Mouse (Mus musculus) gastrocnemius, postnatal 4 days (tissue): ENCODE data around the gene Pbrm1. TPM values are rescaled to one million over a fixed set of nuclear protein-coding genes. Genes with fewer than 3 reads are reported as not detected.

Experiments used
- DNase-seq, 2 experiments: peaks; one replicate each; pipeline ENCODE4 v3.0.0; 2021 to 2022; ENCODE audit warnings: low spot score in 2 of 2, mixed read lengths in 2 of 2
- long read RNA-seq, 2 experiments: library from polyadenylated mRNA; stranded (forward); transcript quantifications; one replicate each; pipeline ENCODE4 v2.0.0; 2021
- total RNA-seq, 2 experiments: library from RNA; stranded (reverse); gene quantifications; 2 replicates each; pipeline ENCODE4 v1.2.3; 2021

Pbrm1 gene
- 10 to 100 TPM; 94.3 to 94.4 TPM for total RNA-seq
- long read RNA-seq, experiment 1, partial matches to known transcripts = 16 of 18 reads
- long read RNA-seq, experiment 1, other reads (novel, unspliced or antisense) = 2 of 18 reads
- long read RNA-seq, experiment 2, partial matches to known transcripts = 17 of 24 reads
- long read RNA-seq, experiment 2, other reads (novel, unspliced or antisense) = 7 of 24 reads

DNA sequence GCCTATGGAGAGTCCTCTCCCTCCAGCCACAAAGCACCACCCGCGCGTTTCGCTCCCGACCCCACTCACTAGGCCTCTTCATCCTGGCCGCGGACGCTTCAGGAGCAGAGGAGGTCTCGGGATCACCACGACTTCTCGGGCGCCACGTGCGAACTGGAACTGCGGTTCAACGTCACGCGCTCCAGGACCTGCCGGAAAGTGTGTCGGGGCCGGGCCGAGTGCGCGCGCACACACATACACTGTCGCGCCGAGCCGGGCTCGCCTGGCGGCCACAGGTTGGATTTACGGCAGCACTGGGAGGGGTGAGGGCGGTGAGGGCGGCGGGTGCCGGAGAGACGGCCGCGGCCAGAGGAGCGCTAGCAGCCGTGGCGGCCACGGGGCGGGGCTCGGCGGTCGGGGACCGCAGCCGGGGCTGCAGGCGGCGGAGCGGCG lies at the start of gene Pbrm1, which contains the start of gene Gnl3:
TSS of gene Pbrm1 (plus strand) at position 279 of the 432 bp plus-strand sequence.
TSS of gene Gnl3 (minus strand) at position 293 of the 432 bp plus-strand sequence.
- peak; percentile 98 for DNase-seq

DNA sequence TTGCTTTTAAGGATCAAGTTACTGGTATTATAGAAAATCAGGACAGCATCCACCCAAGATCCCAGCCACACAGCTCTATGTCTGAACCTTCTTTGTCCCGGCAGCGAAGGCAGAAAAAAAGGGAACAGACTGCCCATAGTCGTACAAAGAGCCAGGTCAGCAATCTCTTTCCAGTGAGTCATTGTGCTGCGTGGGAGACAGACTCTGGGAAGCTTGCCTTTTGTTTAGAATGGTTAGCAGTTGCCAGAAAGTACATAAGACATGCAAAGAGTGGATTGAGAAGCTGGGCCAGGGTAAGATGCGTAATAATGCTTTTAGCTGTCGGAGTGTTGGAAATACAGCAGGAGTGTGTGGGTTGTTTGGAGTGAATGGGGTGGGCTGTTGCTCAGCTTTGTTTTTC lies 44.7 kb upstream of the Pbrm1 start:
- DNase-seq = peak in 1 of 2 experiments; percentile 14

DNA sequence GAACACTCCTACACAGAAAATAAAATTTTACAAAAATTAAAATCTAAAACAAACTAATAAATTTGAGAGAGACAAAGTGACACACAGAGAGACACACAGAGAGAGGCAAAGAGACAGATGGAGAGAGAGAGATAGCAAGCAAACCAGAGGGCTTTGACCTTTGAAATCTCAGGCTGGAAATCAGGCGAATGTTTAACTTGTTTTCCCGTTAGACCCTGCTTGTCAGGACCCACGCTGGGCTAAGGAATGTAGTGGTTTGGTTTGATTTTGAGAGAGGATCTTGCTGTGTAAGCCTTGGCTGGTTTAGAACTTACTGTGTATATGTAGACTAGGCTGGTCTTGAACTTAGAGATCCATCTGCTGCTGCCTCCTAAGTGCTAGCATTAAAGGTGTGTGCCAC lies 42.7 kb upstream of the Pbrm1 start:
- DNase-seq = no peak

DNA sequence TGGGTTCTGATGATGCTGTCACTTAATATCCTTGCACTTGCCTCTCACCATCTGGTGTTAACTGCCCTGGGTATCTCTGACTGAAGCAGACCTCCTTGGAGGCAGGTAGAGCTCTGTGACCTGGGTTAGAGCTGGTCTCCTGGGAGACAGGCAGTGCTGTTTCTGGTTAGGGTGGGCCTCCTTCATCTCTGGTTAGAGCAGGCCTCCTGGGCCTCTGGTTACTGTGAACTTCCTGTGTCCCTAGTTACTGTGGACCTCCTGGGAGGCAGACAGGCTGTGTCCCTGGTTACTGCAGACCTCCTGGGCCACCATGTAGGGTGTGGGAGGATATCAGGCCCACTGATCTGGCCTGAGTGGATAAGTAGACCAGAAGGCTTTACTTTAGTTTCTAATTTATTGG lies 22.5 kb upstream of the Pbrm1 start:
- no peak for DNase-seq

DNA sequence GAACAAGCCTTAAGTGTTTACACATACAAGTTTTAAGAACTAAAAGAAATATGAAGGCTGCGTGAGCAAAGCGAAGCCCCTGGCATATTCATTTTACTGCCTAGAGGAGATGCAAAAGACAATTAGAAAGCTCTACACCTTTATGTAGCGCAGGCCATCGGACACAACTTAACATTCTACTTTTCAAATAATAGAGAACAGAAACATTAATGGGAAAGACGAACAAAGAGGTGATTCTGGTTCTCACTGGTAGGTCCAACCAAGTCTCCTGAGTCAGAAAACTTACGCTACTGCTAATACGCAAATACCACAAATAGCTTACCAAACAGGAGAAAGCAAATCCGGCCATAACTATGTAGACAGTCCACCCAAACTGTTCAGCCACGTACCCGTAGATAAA lies 18.6 kb upstream of the Pbrm1 start:
- DNase-seq = no peak

DNA sequence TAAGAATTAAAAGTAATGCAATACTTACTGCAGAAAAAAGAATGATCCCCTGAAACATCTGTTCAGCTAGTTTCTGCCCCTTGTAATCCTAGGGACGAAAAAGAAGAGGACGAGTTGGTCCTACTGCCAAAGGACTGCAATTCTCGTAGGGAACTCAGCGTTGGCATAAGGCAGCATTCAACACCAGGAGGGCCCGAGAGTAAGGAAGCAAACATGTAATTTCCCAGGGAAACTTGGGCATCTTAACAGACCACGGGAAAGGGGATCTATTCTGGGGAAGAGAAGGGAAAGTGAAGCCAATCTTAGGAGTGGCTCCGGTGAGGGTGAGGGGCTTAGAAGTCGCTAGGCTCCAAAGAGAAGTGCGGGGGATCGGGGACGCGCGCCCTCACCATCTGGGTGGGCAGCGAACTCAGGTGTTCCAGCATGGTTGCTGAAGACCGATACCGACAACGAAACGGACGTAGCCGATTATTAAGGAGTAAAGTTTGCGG lies 18.1 kb upstream of the Pbrm1 start:
- no peak for DNase-seq

DNA sequence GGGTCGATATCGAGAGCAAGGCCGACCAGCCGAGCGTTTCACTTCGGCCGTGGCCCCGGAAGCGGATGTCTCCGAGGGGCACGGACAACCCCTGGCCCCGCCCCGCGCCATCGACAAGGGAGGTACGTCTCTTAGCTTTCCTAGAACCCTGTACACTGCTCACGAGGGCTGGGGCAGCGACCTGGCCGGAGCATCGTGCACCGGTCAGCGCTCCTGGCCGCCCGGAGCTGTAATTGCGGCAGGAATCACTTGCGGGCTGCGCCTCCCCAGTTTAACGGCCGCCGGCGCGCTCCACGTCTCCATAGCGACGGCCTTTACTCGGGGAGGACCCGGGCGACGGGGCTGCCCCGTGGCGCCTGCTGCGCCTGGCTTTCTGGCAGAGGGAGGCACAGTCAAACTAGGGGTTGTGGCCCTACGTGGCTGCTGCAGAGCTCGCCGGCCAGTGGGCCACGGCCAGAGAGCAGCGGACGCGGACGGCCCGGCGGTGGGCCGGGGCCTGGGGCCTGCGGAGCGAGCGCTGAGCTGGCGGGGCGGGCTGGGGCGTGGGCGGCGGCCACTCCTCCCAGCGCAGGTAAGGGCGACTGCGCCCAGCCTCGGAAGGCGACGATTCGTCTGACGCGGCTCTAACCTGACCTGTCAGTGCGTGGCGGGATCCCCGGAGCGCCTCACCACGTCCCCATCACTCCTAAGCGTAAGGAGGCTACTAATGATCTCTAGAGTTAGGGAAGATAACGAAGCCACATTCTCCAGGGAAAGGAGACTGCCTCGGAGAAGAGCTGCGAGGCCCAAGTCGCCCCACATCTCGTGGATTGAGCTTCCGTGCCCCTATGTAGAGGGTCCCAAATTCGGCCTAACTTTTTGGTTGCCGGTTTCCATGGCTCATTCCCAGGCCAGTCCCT lies 17.4 kb upstream of the Pbrm1 start, which contains the start of the genes Glt8d1 and Spcs1:
TSS of gene Glt8d1 (plus strand) at position 94 of the 899 bp plus-strand sequence.
TSS of gene Spcs1 (minus strand) at position 366 of the 899 bp plus-strand sequence.
- peak; percentile 74 to 89 for DNase-seq

DNA sequence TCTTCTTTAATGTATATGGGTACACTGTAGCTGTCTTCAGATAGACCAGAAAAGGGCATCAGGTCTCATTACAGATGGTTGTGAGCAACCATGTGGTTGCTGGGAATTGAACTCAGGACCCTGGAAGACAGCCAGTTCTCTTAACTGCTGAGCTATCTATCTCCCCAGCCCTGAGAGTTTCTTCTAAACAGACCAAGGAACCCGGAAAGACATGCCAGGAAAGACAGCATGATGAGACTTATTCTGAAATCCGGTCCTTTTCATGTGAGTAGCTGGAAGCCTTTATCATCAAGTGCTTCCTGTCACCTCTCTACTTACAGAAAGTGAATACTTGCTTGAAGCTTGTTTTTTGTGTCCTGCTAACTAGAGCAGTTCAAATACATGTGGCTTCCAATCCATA lies 14.4 kb upstream of the Pbrm1 start:
- DNase-seq = no peak

DNA sequence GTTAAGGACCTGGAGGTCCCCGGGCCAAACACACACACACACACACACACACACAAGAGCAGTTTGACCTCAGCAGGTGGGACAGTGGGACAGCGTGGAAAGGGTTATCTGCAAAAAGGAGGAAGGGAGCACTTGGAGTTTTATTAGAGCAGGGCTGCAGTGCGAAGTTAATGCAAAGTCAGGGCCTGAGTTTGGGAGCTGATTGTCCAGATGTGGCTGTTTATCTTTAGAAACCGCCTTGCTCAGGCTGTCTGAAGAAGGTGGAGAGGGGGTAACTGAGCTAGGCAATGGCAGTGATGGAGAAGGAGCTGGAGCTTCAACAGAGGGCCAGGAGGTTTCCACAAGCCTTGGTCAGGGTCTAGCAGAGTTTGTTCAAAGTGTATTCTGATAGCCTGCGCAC lies 12.2 kb upstream of the Pbrm1 start:
- no peak for DNase-seq

DNA sequence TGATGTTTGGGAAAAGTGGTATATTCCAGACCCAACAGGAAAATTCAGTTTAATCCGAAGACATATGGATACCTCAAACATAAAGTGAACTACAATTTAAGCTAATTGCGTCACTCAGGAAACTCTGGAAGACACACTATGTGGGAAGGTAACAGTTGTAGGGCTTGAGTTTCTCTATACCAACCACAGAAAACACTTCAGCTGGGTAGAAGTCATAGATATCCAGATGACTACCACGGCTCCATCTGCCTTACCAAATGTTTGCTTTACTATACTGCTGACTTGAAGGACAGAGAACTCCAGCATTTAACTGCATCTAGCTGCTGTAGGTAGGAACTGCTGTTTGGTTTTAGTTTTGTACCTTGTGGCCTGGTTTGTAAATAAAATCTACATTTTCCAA lies 7.3 kb upstream of the Pbrm1 start:
- no peak for DNase-seq

DNA sequence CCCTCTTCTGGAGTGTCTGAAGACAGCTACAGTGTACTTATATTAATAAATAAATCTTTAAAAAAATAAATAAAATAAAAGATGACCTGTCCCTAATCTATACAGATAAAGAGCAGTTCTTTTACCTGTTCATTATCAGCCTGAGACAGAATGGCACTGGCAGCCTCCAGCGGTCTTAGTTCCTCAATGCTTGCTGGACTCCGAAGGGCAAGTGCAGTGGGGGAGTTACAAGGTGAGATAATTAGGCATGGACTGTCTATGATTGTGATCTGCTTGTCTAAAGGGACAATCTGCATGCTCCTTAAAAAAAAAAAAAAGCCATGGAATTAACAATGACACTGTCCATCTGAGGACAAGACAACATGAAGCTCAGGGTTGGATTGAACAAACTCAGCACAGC lies 5.0 kb upstream of the Pbrm1 start:
- DNase-seq = no peak

DNA sequence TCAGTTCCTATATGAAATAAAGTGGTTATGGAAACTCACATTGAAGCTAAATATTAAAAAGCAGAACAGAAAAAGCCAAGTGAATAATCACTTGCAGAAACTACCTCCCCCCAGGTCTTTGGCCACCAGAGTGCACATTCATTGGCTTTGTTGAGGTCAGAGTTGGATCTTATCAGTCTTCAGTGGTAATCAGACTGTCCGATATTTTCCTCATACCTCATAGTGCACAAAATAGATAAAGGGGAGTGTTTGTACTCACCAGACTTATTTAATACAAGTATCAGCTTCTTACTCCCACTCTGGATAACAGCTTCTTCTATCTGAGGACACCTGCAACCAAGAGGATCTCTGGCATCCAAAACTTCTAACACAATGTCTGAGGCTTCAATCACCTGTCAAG lies 2.9 kb upstream of the Pbrm1 start:
- DNase-seq = no peak

DNA sequence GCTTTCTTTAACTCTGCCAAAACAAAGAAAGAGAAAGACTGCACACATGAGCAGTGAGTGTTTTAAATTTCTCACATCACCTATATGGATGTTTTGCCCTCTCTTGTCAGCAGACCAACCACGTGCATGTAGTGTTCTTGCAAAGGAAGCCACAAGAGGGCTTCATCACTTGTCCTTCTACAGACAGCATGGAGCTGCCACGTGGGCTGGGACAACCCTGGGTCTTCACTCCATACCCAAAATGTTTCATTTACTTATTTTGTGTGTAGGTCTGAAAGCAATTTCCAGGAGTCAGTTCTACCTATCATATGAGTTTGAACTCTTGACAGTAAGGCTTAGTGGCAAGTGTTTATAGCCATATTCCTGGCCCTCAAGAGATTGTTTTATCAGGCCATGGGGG lies 1.1 kb upstream of the Pbrm1 start:
- DNase-seq = no peak

DNA sequence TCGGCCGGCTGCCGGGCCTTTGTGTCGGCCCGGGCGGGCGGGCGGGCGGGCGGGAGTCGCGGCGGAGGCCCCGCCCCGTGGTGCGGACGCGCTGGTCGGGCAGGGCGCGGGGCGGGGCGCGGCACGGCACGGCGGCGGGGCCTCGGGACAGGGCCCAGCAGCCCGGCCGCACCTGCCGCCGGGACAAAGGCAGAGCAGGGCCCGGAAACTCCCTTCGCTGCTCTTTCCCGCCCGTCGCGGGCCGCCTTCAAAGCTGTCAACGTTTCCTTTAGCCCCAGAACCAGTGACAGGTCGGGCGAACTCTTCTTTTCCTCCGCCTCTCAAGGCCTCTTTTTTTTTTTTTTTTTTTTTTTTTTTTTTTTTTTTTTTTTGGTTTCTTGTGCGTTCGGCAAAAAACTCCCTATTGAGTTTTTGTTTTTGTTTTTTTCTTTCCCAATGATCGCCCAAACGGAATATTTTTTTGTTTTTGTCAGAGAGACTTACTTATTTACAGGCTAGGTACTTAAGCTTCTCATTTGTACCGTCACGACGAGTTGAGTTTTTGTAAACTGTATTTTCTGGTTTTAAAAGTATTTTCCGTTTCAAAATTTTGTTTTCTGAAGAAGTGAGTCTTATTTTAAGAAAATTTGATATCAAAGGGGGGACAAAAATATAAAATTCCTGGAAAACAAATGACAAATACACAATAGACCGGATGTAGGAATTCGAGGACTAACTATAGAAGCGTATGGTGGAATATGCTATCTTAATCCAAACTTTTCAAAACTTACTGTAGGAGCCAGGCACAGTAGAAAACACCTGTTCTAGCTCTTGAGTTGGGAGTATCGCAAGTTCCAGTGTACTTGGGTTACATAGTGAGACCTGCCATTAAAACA lies 630 bp downstream of the Pbrm1 start:
- DNase-seq = peak; percentile 56 to 79

DNA sequence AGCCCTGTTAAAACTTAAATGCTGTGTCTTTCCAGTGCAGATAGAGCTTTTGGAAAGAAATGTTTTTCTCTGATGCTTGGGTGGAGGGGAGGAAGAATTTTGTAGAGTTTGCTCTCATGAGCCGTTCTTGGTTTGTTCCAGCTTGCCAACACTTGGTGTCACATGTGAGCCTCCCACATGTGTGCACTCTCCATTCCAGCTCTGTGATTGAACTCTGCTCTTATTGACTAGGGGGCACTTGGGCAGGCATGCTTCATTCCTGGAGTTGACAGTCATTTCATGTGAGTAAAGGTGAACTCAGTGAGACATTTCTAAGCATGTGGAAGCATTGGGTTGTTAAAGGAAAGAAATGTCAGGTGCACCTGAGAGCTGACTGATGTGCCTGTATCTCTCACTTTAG lies 3.6 kb downstream of the Pbrm1 start:
- no peak for DNase-seq

DNA sequence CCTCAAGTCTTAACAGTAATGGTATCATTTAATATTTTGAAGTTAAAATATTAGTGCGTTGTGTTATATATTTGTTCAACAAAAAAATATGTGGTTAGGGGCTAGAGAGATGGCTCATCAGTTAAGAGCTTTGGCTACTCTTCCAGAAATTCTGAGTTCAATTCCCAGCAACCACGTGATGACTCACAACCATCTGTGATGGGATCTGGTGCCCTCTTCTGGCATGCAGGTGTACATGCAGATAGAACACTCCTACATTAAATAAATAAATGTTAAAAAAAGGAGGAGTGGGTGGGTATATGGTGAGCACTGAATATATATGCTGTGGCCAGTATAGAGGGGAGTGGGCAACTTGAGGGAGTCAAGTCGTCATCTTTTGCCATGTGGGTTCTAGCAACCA lies 6.8 kb downstream of the Pbrm1 start:
- DNase-seq = no peak

DNA sequence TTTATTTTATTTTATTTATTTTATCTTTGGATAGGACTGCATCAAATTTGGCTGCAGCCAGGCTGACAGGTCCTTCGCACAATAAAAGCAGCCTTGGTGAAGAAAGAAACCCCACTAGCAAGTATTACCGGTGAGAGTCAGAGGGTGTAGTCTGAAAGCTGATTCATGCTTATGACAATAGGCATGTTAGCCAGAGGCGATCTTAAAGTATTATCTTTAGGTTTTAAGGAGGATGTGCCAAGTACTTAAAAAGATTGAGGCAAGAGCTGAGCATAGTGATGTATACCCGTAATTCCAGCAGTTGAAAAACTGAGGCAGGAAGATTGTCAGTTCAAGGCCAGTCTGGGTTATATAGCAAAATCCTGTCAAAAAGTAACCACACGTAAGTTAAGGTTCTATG lies 26.4 kb downstream of the Pbrm1 start:
- DNase-seq = no peak

DNA sequence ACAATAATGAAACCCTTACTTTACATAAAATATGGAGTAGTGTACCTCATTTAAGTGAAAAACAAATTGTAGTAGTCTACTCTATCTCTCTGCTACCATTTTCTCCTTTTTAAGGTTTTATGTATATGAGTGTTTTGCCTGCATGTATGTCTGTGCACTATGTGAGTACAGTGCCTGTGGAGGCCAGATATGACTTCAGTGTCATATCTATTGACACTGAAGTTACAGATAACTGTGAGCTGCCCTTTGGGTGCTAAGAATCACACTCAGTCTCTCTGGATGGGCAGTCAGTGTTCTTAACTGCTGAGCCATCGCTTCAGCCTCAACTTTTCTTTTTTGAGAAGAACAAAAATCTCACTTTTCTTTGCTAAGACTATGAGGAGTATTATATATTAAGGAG lies 26.9 kb downstream of the Pbrm1 start:
- no peak for DNase-seq

DNA sequence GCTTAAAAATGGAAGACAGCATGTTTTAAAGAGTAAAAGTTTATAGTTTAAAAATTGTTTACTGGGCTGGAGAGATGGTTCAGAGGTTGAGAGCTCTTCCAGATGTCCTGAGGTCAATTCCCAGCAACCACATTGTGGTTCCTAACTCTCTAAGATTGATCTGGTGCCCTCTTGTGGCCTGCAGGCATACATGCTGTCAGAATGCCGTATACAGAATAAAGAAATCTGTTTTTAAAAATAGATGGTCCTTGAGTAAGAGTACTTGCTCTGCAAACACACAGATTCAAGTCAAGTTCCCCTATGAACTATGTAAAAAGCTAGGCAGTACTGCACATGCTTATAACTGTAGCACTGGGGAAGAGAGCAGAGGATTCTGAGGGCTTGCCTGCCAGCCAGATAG lies 43.3 kb downstream of the Pbrm1 start:
- DNase-seq = no peak

DNA sequence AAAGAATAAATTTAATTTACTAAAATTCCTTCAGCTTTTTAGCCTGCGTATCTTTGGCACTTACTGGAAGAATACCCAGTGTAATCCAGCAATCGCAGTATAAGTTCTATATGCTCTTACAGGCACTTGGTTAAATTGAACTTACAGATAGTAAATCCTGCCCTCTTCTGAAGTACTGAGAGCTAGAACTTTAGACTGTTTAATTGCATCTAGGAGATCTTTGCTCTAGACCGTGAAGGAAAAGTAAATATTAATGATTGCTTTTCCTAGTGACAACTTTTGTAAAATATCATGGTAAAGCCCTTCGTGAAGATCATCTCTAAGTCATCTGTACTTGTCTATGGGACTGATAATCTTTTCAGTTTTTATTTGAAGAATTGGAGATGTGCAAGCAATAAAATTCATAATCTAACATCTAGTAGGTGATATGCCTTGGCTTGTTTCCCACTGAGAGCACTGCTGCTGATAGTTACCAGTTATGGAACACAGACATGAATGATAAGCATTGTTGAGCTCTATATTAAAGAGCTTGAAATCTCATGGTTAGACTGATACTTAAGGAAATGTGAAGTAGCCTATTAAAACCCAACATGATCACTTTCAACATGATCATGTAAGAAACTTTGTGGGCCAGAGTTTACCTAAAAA lies 50.3 kb downstream of the Pbrm1 start:
- no peak for DNase-seq
